Mouse (Mus musculus): ENCODE results near the gene Capzb.

The Capzb gene

DNA sequence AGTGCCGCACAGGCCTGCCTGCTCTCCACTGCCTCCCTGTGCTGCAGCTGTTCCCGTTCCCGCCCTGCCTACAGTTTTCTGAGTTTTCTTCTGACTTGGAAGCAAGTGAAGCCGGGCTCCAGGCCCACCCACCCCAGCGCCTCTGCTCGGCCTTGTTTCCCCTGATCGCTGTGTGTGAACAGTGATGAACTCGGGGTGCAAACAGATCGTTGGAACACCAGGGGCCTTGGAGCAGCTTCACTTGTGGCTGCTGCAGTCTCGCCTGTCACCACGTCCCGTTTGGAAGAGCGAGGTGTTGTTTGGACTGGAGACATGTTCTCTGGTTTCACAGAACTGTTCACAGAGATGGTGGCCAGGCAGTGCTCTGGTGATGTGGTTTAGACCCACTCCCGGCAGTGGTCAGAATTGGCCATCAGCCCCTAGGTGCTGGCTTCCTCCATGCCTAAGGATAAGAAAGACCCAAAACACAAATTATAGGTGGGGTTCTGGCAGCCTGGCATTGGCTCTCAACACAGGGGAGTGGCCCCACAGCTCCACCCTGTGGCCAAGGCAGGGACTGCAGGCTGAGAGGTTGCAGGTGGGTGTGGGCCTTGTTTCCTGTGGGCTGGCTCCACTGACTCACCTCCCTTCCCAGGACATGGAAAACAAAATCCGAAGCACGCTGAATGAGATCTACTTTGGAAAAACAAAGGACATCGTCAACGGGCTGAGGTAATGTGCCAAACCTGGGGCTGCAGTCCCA, 94.6 kb downstream of the Capzb start:
- Histone ChIP-seq H3K9me3 (ENCODE audit: low read length) (no peaks in the 10 kb centered on the region), H3K27me3 (ENCODE audit: insufficient read depth, low read length) (no peaks in the 10 kb centered on the region), H3K4me1 (replicated peaks; ENCODE audit: low read depth, low read length) (peaks cover 60% of the 10 kb centered on the region), H3K36me3 (ENCODE audit: insufficient read depth, low read length) (peaks cover 98% of the 10 kb centered on the region), H3K4me3 (replicated peaks; ENCODE audit: low read length) (no peak overlapping the region)
- no peak for TF ChIP-seq NANOG (IDR thresholded peaks at IDR 0.05; ENCODE audit: borderline replicate concordance, low read length)
- TF ChIP-seq CTCF (conservative IDR thresholded peaks at IDR 0.05; ENCODE audit: low read length): peak; percentile 95

GRCm38 (mm10) chr4:139289017-139289416, 96.3 kb downstream of the Capzb start:
- TF ChIP-seq NANOG (IDR thresholded peaks at IDR 0.05; ENCODE audit: borderline replicate concordance, low read length) (no peak), CTCF (conservative IDR thresholded peaks at IDR 0.05; ENCODE audit: low read length) (peak; percentile 78)
- H3K4me3 ChIP-seq (replicated peaks; ENCODE audit: low read length): no peak overlapping the region
- peaks cover 86% of the 10 kb centered on the region for H3K36me3 ChIP-seq (ENCODE audit: insufficient read depth, low read length)

GRCm38 (mm10) chr4:139291099-139291498, 98.4 kb downstream of the Capzb start:
- Histone ChIP-seq H3K9me3 (ENCODE audit: low read length) (no peaks in the 10 kb centered on the region), H3K27me3 (ENCODE audit: insufficient read depth, low read length) (no peaks in the 10 kb centered on the region), H3K4me1 (replicated peaks; ENCODE audit: low read depth, low read length) (peaks cover 53% of the 10 kb centered on the region), H3K4me3 (replicated peaks; ENCODE audit: low read length) (no peak overlapping the region), H3K36me3 (ENCODE audit: insufficient read depth, low read length) (peaks cover 66% of the 10 kb centered on the region)
- TF ChIP-seq CTCF (conservative IDR thresholded peaks at IDR 0.05; ENCODE audit: low read length) (no peak), POU5F1 (IDR thresholded peaks at IDR 0.05; ENCODE audit: borderline replicate concordance, low read length) (no peak), NANOG (IDR thresholded peaks at IDR 0.05; ENCODE audit: borderline replicate concordance, low read length) (no peak)

More at GRCm38 (mm10) chr4:139289017-139289416, 96.3 kb downstream of the Capzb start:
- Histone ChIP-seq H3K27me3 (ENCODE audit: insufficient read depth, low read length) (no peaks in the 10 kb centered on the region), H3K9me3 (ENCODE audit: low read length) (no peaks in the 10 kb centered on the region), H3K4me1 (replicated peaks; ENCODE audit: low read depth, low read length) (peaks cover 56% of the 10 kb centered on the region)

DNA sequence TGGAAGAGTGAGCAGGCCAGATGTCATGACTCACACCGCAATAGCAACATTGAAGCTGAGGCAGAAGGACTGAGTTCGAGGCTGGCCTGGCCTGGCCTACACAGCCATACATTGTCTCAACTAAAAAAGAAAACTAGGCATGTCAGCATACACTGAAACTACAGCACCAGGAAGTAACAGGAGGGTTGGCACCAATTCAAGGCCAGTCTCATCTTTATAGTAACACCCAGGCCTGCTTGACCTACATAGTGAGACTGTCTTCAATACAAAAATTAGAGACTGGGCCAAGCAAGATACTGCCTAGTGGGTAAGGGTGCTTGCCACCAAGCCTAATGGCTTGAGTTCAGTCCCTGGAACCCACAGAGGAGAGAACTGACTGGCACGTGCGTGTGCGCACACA, 99.3 kb downstream of the Capzb start:
- no peak for TF ChIP-seq CTCF (conservative IDR thresholded peaks at IDR 0.05; ENCODE audit: low read length)
- Histone ChIP-seq H3K4me1 (replicated peaks; ENCODE audit: low read depth, low read length) (peaks cover 43% of the 10 kb centered on the region), H3K4me3 (replicated peaks; ENCODE audit: low read length) (no peak overlapping the region), H3K9me3 (ENCODE audit: low read length) (no peaks in the 10 kb centered on the region), H3K27me3 (ENCODE audit: insufficient read depth, low read length) (no peaks in the 10 kb centered on the region), H3K36me3 (ENCODE audit: insufficient read depth, low read length) (peaks cover 57% of the 10 kb centered on the region)

DNA sequence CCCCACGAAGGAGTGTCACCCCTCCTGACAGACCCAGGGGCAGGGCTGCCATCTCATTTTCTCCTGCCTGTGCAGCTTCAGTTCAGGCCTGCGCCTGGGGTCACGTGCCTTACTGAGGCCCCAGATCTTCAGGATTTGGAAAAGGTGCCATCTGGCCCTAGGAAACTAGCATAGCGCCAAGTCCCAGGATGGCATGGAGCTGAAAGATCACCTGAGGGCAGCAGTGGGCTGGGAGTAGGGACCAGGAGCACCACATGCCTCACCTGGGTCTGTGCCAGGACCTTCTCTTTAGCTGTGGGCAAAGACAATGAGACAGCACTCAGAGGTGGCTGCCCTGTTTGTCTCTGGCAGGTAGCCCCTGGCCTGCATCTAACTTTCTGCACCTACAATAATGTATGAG, 104.9 kb downstream of the Capzb start:
- no peak for TF ChIP-seq POU5F1 (IDR thresholded peaks at IDR 0.05; ENCODE audit: borderline replicate concordance, low read length)
- TF ChIP-seq NANOG (IDR thresholded peaks at IDR 0.05; ENCODE audit: borderline replicate concordance, low read length): no peak
- TF ChIP-seq CTCF (conservative IDR thresholded peaks at IDR 0.05; ENCODE audit: low read length): no peak
- peaks cover 22% of the 10 kb centered on the region for H3K4me1 ChIP-seq (replicated peaks; ENCODE audit: low read depth, low read length)
- H3K9me3 ChIP-seq (ENCODE audit: low read length): no peaks in the 10 kb centered on the region

DNA sequence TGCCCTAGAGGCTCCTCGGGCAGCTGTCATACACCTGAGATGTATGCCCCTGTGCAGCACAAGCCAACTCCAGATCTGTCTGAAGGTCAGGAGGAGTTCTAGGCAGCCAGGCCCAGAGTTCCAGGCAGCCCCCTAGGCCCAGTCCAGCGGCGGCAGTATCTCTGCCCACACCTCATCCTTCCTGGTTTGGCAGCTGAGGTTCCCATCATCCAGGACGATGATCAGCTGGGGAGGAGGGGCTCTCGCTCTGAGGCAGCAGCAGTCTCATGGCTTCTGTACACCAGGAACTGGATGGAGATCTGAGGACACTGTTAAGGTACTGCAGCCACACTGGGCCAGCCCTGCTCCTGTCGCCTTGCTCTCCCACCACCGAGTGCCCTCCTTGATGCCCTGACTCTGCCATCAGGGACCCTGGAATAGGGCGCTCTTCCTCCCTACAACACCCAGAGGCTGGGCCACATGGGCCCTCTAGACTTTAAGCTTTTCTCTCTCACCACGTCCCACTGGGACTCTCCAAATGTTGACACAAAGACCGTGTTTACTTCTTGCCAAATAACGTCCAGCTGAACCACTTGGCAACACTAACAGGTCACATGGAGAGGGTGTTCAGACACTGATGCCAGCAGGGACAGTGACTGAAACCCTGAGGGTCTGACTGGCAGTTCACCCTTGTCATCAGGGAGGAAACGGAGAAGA, 106.1 kb downstream of the Capzb start:
- Histone ChIP-seq H3K27me3 (ENCODE audit: insufficient read depth, low read length) (no peaks in the 10 kb centered on the region), H3K4me3 (replicated peaks; ENCODE audit: low read length) (no peak overlapping the region), H3K4me1 (replicated peaks; ENCODE audit: low read depth, low read length) (peaks cover 32% of the 10 kb centered on the region), H3K36me3 (ENCODE audit: insufficient read depth, low read length) (peaks cover 47% of the 10 kb centered on the region), H3K9me3 (ENCODE audit: low read length) (no peaks in the 10 kb centered on the region)
- TF ChIP-seq POU5F1 (IDR thresholded peaks at IDR 0.05; ENCODE audit: borderline replicate concordance, low read length): no peak
- TF ChIP-seq NANOG (IDR thresholded peaks at IDR 0.05; ENCODE audit: borderline replicate concordance, low read length): no peak
- no peak for TF ChIP-seq CTCF (conservative IDR thresholded peaks at IDR 0.05; ENCODE audit: low read length)

More for the DNA sequence above, 104.9 kb downstream of the Capzb start:
- peaks cover 49% of the 10 kb centered on the region for H3K36me3 ChIP-seq (ENCODE audit: insufficient read depth, low read length)
- no peak overlapping the region for H3K4me3 ChIP-seq (replicated peaks; ENCODE audit: low read length)
- H3K27me3 ChIP-seq (ENCODE audit: insufficient read depth, low read length): no peaks in the 10 kb centered on the region

DNA sequence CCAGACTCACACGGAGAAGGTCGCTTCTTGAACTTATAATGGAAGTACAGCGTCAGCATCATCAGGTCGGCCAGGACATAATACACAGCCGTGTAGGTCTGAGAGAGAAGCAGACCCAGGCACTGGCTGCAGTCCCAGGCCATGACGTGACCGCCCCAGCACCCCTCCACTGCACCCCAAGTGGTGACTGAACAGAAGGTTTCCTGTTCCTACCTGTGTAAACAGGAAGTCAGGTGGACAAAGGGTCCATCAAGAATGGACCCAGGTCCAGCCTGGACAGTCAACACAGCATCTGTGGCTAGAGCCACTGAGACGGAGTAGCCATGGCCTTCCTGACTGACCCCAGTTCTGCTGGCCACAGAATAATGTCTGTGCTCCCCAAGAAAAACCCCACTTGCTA, 109.1 kb downstream of the Capzb start:
- TF ChIP-seq CTCF (conservative IDR thresholded peaks at IDR 0.05; ENCODE audit: low read length) (no peak), NANOG (IDR thresholded peaks at IDR 0.05; ENCODE audit: borderline replicate concordance, low read length) (no peak), POU5F1 (IDR thresholded peaks at IDR 0.05; ENCODE audit: borderline replicate concordance, low read length) (no peak)
- no peaks in the 10 kb centered on the region for H3K27me3 ChIP-seq (ENCODE audit: insufficient read depth, low read length)
- H3K4me1 ChIP-seq (replicated peaks; ENCODE audit: low read depth, low read length): peaks cover 44% of the 10 kb centered on the region
- no peak overlapping the region for H3K4me3 ChIP-seq (replicated peaks; ENCODE audit: low read length)
- H3K36me3 ChIP-seq (ENCODE audit: insufficient read depth, low read length): peaks cover 64% of the 10 kb centered on the region
- H3K9me3 ChIP-seq (ENCODE audit: low read length): no peaks in the 10 kb centered on the region

- Histone ChIP-seq H3K27me3 (ENCODE audit: insufficient read depth, low read length) (no peaks in the 10 kb centered on the region), H3K9me3 (ENCODE audit: low read length) (no peaks in the 10 kb centered on the region), H3K4me1 (replicated peaks; ENCODE audit: low read depth, low read length) (peaks cover 44% of the 10 kb centered on the region), H3K4me3 (replicated peaks; ENCODE audit: low read length) (peak overlapping the region; percentile 48), H3K36me3 (ENCODE audit: insufficient read depth, low read length) (peaks cover 67% of the 10 kb centered on the region)
- TF ChIP-seq NANOG (IDR thresholded peaks at IDR 0.05; ENCODE audit: borderline replicate concordance, low read length) (no peak), CTCF (conservative IDR thresholded peaks at IDR 0.05; ENCODE audit: low read length) (no peak), POU5F1 (IDR thresholded peaks at IDR 0.05; ENCODE audit: borderline replicate concordance, low read length) (no peak)
Observed at GRCm38 (mm10) chr4:139302241-139302640, 109.5 kb downstream of the Capzb start.
